Mouse (Mus musculus) B cell, adult 62 days (primary cell): Measurements from ENCODE around the gene Suox. TPM values are rescaled to one million over a fixed set of nuclear protein-coding genes. Genes with fewer than 3 reads are reported as not detected.

Source experiments
- total RNA-seq: library from RNA; stranded (reverse); gene quantifications from 4 replicates; pipeline ENCODE4 v1.2.4, GENCODE M21; 2023

Suox gene
- 6.8 to 8.6 TPM (median 7.5 TPM) in 4 replicates for total RNA-seq

DNA sequence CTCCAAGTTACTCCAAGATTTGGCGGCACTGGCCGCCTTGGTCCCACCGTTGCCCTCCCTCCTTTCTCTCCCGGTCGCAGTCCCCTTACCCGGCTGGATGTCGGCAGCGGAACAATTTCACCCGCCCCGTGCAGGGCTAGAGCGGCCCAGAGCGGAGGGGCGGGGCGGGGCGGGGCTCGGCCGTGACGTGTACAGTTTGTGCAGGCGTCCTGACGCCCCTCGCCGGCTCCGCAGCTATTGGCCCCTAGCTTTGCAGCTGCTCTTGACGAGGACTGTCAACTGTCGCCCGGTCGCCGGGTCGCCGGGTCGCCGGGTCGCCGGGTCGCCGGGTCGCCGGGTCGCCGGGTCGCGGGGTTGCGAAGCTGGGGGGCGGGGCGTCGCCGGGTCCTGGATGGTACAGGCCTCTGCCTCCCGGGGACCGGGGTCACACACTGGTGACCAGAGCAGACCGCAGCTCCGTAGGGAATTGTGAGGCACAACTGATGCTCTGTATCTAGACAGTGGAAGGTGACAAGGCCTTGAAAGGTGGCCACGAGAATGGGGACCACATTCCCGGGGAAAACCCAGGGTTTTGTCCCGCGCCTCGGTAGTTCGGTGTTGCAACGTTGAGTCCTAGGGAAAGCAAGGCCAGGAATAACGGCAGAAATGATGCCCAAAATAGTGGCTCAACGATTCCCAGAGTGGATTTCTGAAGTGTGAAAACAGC lies at the start of gene Suox:
TSS of gene Suox (minus strand) at position 311 of the 706 bp plus-strand sequence.

DNA sequence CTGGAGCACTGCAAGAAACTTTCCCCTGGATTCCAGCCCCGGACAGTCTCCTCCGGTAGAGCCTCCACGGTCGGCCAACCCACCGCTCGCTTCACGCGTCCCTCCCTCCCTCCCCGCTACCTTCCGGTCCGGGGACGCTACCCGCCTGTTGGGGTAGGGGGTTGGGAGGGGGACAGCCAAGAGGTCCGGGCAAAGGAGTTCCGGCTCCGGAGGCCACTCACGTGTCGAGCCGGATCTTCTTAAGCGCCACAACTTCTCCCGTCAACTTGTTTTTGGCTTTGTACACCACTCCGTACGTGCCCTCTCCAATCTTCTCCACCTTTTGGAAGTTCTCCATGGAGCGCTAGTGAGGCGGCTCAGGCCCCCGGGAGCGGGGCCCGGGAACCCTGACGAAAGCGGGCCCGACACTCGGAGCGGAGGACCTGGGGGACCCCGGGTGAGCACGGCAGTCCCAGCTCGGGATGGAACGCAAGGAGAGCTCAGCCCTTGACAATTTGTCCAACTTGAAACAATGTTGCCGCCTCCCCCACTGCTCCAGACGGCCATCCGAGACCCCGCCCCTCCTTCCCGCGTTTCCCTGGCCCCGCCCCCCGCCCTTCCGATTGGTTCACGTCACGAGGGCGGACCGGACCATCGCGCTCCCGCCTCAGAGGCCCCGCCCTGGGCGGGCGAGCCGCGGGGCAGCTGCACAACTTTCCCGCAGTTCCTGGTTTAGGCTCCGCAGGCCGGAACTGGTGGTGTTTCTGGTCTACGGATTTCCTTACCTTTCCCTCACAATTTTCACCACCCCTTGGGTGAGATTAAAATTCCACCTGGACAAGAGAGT lies 30.8 kb upstream of the Suox start, which contains the start of gene Cdk2:
TSS of gene Cdk2 (minus strand) at position 541 of the 826 bp plus-strand sequence.

DNA sequence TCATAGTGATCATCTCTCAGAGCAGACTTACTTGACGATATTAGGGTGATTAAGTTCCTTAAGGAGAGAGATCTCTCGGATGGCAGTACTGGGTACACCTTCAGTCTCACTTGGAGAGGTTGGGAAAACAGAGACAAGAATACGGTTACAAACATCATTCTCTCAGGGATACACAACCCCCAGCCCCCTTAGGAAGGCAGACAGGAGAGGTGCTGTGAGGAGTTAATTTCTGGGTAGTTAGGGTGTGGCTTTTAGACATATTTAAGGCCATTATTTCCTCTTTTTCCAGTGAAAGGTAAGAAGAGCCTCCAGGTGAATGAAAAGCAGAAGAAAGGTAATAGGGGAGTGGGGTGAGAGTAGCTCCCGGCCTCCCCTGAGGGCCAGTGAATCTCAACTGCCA lies 30.0 kb upstream of the Suox start, which contains the start of gene Pmel:
TSS of gene Pmel (plus strand) at position 301 of the 400 bp plus-strand sequence.

GRCm38 (mm10) chr10:128695992-128696807 lies 22.3 kb upstream of the Suox start, which contains the start of gene Rab5b:
Rab5b (minus strand) TSS chr10:128696264.

GRCm38 (mm10) chr10:128645111-128646011 lies 28.5 kb downstream of the Suox start, which contains the start of gene Ikzf4:
Ikzf4 (minus strand) TSS chr10:128645991.

GRCm38 (mm10) chr10:128626311-128627310 lies 47.3 kb downstream of the Suox start, which contains the start of gene Rps26:
Rps26 (minus strand) TSS chr10:128626747.

Other genes starting within 250 kb of the Suox start
- gene Smarcc2, start 214.8 kb downstream of the Suox start, total RNA-seq: 145 to 160 TPM (median 147 TPM) in 4 replicates
- 488 to 539 TPM (median 516 TPM) in 4 replicates for gene Myl6, start 179.9 kb downstream of the Suox start, total RNA-seq
- 0.58 to 0.75 TPM in 2 of 4 replicates, not detected in the others for gene Myl6b, start 175.4 kb downstream of the Suox start, total RNA-seq
- 224 to 242 TPM (median 239 TPM) in 4 replicates for gene Esyt1, start 148.2 kb downstream of the Suox start, total RNA-seq
- 85.5 to 103 TPM (median 90.6 TPM) in 4 replicates for gene Zc3h10, start 126.3 kb downstream of the Suox start, total RNA-seq
- gene Rpl41, start 124.8 kb downstream of the Suox start, total RNA-seq: 3,750 to 3,896 TPM (median 3,770 TPM) in 4 replicates
- gene Pa2g4, start 108.1 kb downstream of the Suox start, total RNA-seq: 73.4 to 79.8 TPM (median 76.2 TPM) in 4 replicates
- gene Erbb3, start 84.4 kb downstream of the Suox start, total RNA-seq: 1.0 to 1.2 TPM (median 1.1 TPM) in 4 replicates
- gene Rps26, start 47.3 kb downstream of the Suox start, total RNA-seq: 1,181 to 1,252 TPM (median 1,193 TPM) in 4 replicates
- 0.19 to 0.27 TPM in 2 of 4 replicates, not detected in the others for gene Ikzf4, start 28.1 kb downstream of the Suox start, total RNA-seq
- gene Rab5b, start 22.2 kb upstream of the Suox start, total RNA-seq: 54.8 to 63.6 TPM (median 59.7 TPM) in 4 replicates
- gene Pmel, start 30.1 kb upstream of the Suox start, total RNA-seq: 0.54 to 2.0 TPM (median 0.80 TPM) in 4 replicates
- gene Cdk2, start 31.0 kb upstream of the Suox start, total RNA-seq: 51.3 to 55.3 TPM (median 52.6 TPM) in 4 replicates
- 172 to 181 TPM (median 175 TPM) in 4 replicates for gene Dgka, start 70.8 kb upstream of the Suox start, total RNA-seq
- gene Pym1, start 73.8 kb upstream of the Suox start, total RNA-seq: 36.5 to 49.4 TPM (median 42.4 TPM) in 4 replicates
- gene Mmp19, start 116.8 kb upstream of the Suox start, total RNA-seq: 0.24 to 0.47 TPM in 2 of 4 replicates, not detected in the others
- gene Dnajc14, start 130.0 kb upstream of the Suox start, total RNA-seq: 65.7 to 75.6 TPM (median 69.1 TPM) in 4 replicates
- gene Tmem198b, start 130.3 kb upstream of the Suox start, total RNA-seq: 11.7 to 17.1 TPM (median 14.3 TPM) in 4 replicates
- 52.6 to 60.7 TPM (median 55.2 TPM) in 4 replicates for gene Sarnp, start 143.3 kb upstream of the Suox start, total RNA-seq
- 19.4 to 26.1 TPM (median 22.5 TPM) in 4 replicates for gene Ormdl2, start 147.6 kb upstream of the Suox start, total RNA-seq
- 51.4 to 56.9 TPM (median 52.5 TPM) in 4 replicates for gene Gdf11, start 217.6 kb upstream of the Suox start, total RNA-seq
- 0.81 to 1.1 TPM (median 0.97 TPM) in 3 of 4 replicates, not detected in the other for gene Cd63, start 226.9 kb upstream of the Suox start, total RNA-seq
- gene Rdh5, start 248.8 kb upstream of the Suox start, total RNA-seq: 6.8 to 13.1 TPM (median 7.4 TPM) in 4 replicates
- 62.0 to 76.3 TPM (median 67.9 TPM) in 4 replicates for gene Bloc1s1, start 250.0 kb upstream of the Suox start, total RNA-seq